Mouse (Mus musculus) cerebellum, postnatal 10 days (tissue): Measurements from ENCODE around the gene Nudc.

Experiments
- DNase-seq, 2 experiments: peaks; one replicate each; pipeline ENCODE4 v3.0.0; 2021; ENCODE audit warnings: mixed read lengths in 2 of 2

Nudc gene

GRCm38 (mm10) chr4:133545272-133546231 lies at the start of gene Nudc:
Gene Nudc, minus strand, starts transcription at chr4:133545996.
- DNase-seq: peak; percentile 97 to 98

- DNase-seq: no peak
Observed at GRCm38 (mm10) chr4:133595538-133595937, 49.7 kb upstream of the Nudc start.

GRCm38 (mm10) chr4:133592570-133592969 lies 46.8 kb upstream of the Nudc start:
- DNase-seq: peak; percentile 82 to 86

- peak; percentile 86 for DNase-seq
Observed at GRCm38 (mm10) chr4:133584059-133584951, 38.5 kb upstream of the Nudc start, which contains the start of gene Gpn2. Gene Gpn2, plus strand, starts transcription at chr4:133584362.

- no peak for DNase-seq
Observed at GRCm38 (mm10) chr4:133583690-133584058, 37.9 kb upstream of the Nudc start.

- no peak for DNase-seq
Observed at GRCm38 (mm10) chr4:133577983-133578382, 32.2 kb upstream of the Nudc start.

GRCm38 (mm10) chr4:133574843-133575202 lies 29.0 kb upstream of the Nudc start:
- DNase-seq: no peak

- DNase-seq: peak; percentile 95 to 97
Observed at GRCm38 (mm10) chr4:133574070-133574842, 28.5 kb upstream of the Nudc start, which contains the start of gene Gpatch3. Gene Gpatch3, plus strand, starts transcription at chr4:133574745.

- no peak for DNase-seq
Observed at GRCm38 (mm10) chr4:133570066-133570466, 24.3 kb upstream of the Nudc start.

- no peak for DNase-seq
Observed at GRCm38 (mm10) chr4:133569291-133570065, 23.7 kb upstream of the Nudc start.

- no peak for DNase-seq
Observed at GRCm38 (mm10) chr4:133567251-133567650, 21.5 kb upstream of the Nudc start.

GRCm38 (mm10) chr4:133563123-133563571 lies 17.4 kb upstream of the Nudc start:
- peak; percentile 85 to 90 for DNase-seq

- no peak for DNase-seq
Observed at GRCm38 (mm10) chr4:133561622-133562021, 15.8 kb upstream of the Nudc start.

- no peak for DNase-seq
Observed at GRCm38 (mm10) chr4:133559846-133560245, 14.1 kb upstream of the Nudc start.

- no peak for DNase-seq
Observed at GRCm38 (mm10) chr4:133557041-133557717, 11.4 kb upstream of the Nudc start.

- DNase-seq: peak; percentile 39 to 43
Observed at GRCm38 (mm10) chr4:133553448-133554330, 7.9 kb upstream of the Nudc start.

GRCm38 (mm10) chr4:133552768-133553447 lies 7.1 kb upstream of the Nudc start, which contains the start of gene Nr0b2:
Gene Nr0b2, plus strand, starts transcription at chr4:133553376.
- DNase-seq: peak; percentile 42 to 50

GRCm38 (mm10) chr4:133552029-133552428 lies 6.2 kb upstream of the Nudc start:
- DNase-seq: no peak

GRCm38 (mm10) chr4:133536652-133537051 lies 9.1 kb downstream of the Nudc start:
- no peak for DNase-seq
